Mouse (Mus musculus) heart, embryonic 12.5 days (tissue): ENCODE data around the gene Dnali1. TPM values are rescaled to one million over a fixed set of nuclear protein-coding genes. Genes with fewer than 3 reads are reported as not detected.
A peak's percentile ranks its signal among the peaks of the same experiment; 100 is the strongest.

Experiments
- ATAC-seq: fragments of 200-750 bp; cut with Nextera tagmentation; 2 replicates; pipeline ENCODE4 v1.8.0; 2017; ENCODE audit warnings: moderate TSS enrichment, moderate library complexity; ENCODE audit not compliant: insufficient number of reproducible peaks, low FRiP score
- H3K27ac ChIP-seq: fragments of 300-500 bp; sonication (generic); 2 replicates; pipeline ENCODE4 v1.5.1; 2016; ENCODE audit warnings: mild to moderate bottlenecking, moderate library complexity; ENCODE audit not compliant: poor library complexity, severe bottlenecking
- H3K27me3 ChIP-seq: fragments of 300-500 bp; sonication (generic); replicated peaks from 2 replicates; pipeline ENCODE4 v1.6.1; 2016; ENCODE audit warnings: mild to moderate bottlenecking, moderate library complexity
- H3K36me3 ChIP-seq: fragments of 300-500 bp; sonication (generic); 2 replicates; pipeline ENCODE4 v1.6.1; 2016; ENCODE audit warnings: mild to moderate bottlenecking, moderate library complexity
- H3K4me1 ChIP-seq: fragments of 300-500 bp; sonication (generic); replicated peaks from 2 replicates; pipeline ENCODE4 v1.6.1; 2016; ENCODE audit warnings: mild to moderate bottlenecking
- H3K4me2 ChIP-seq: fragments of 300-500 bp; sonication (generic); 2 replicates; pipeline ENCODE4 v1.6.1; 2016; ENCODE audit warnings: mild to moderate bottlenecking, moderate library complexity
- H3K4me3 ChIP-seq: fragments of 300-500 bp; sonication (generic); 2 replicates; pipeline ENCODE4 v1.5.1; 2016; ENCODE audit warnings: mild to moderate bottlenecking
- H3K9ac ChIP-seq: fragments of 300-500 bp; sonication (generic); 2 replicates; pipeline ENCODE4 v1.6.1; 2016; ENCODE audit warnings: mild to moderate bottlenecking, moderate library complexity
- H3K9me3 ChIP-seq: fragments of 300-500 bp; sonication (generic); replicated peaks from 2 replicates; pipeline ENCODE4 v1.6.1; 2016; ENCODE audit warnings: mild to moderate bottlenecking, moderate library complexity
- WGBS: fragments of 180-500 bp; shearing (Covaris S2); methylation state at CpG from one replicate; pipeline ENCODE4 v1.1.7; 2016; 5-methylcytosine and 5-hydroxymethylcytosine counted together
- polyA plus RNA-seq: library from polyadenylated mRNA; unstranded; fragments of >200 nt; fragmentation: Nextera tagmentation; extraction: Ambion mirVana; gene quantifications from 2 replicates; pipeline ENCODE4 v1.2.1, GENCODE M21; 2016

The Dnali1 gene
- polyA plus RNA-seq, 1 experiment from 2014 or later, result 0.18 TPM

- ATAC-seq, result no peak
Measured at GRCm38 (mm10) chr4:125078698-125079097, 13.2 kb upstream of the Dnali1 start.

GRCm38 (mm10) chr4:125077700-125078099 lies 12.2 kb upstream of the Dnali1 start:
- H3K4me3 ChIP-seq, result no peak overlapping the region
- H3K27me3 ChIP-seq, result no peaks in the 10 kb centered on the region
- whole genome bisulfite sequencing, result 90% methylated on average over 2 of the region's 2 CpGs
- no peak; the same call in 1 of the 2 replicates for ATAC-seq
- no peaks in the 10 kb centered on the region for H3K9me3 ChIP-seq
- no peaks in the 10 kb centered on the region for H3K4me1 ChIP-seq
- no peak overlapping the region for H3K27ac ChIP-seq
- H3K9ac ChIP-seq, result no peak overlapping the region
- H3K4me2 ChIP-seq, result no peak overlapping the region
- peaks cover 54% of the 10 kb centered on the region for H3K36me3 ChIP-seq

More at GRCm38 (mm10) chr4:125078698-125079097, 13.2 kb upstream of the Dnali1 start:
- H3K9me3 ChIP-seq, result no peaks in the 10 kb centered on the region
- no peak overlapping the region for H3K4me2 ChIP-seq
- H3K27ac ChIP-seq, result no peak overlapping the region
- 93% methylated on average over 2 of the region's 2 CpGs for WGBS
- H3K9ac ChIP-seq, result no peak overlapping the region
- H3K4me1 ChIP-seq, result no peaks in the 10 kb centered on the region
- H3K4me3 ChIP-seq, result no peak overlapping the region
- peaks cover 44% of the 10 kb centered on the region for H3K36me3 ChIP-seq
- no peaks in the 10 kb centered on the region for H3K27me3 ChIP-seq

GRCm38 (mm10) chr4:125066490-125067370 lies 1.2 kb upstream of the Dnali1 start, which contains the start of gene Snip1:
Gene Snip1 (plus strand): TSS chr4:125066672.
- Histone ChIP-seq H3K9ac (peak within 1 kb of the TSS; percentile 88), H3K27me3 (peaks cover 9% of the 10 kb centered on the region), H3K27ac (peak within 1 kb of the TSS; percentile 69), H3K4me2 (peak within 1 kb of the TSS; percentile 79), H3K4me1 (peaks cover 10% of the 10 kb centered on the region), H3K36me3 (peaks cover 35% of the 10 kb centered on the region), H3K4me3 (peak within 1 kb of the TSS; percentile 88), H3K9me3 (no peaks in the 10 kb centered on the region)
- ATAC-seq, result peak; percentile 94
- WGBS, result under 1% methylated on average over 77 of the region's 78 CpGs

GRCm38 (mm10) chr4:125063829-125064228 lies 1.7 kb downstream of the Dnali1 start:
- Histone ChIP-seq H3K4me2 (no peak overlapping the region), H3K27me3 (peaks cover 9% of the 10 kb centered on the region), H3K27ac (no peak overlapping the region), H3K9me3 (no peaks in the 10 kb centered on the region), H3K4me3 (no peak overlapping the region), H3K4me1 (peaks cover 13% of the 10 kb centered on the region), H3K9ac (no peak overlapping the region), H3K36me3 (peaks cover 8% of the 10 kb centered on the region)
- no peak for ATAC-seq
- 63% methylated on average over 8 of the region's 8 CpGs for WGBS

- Histone ChIP-seq H3K4me1 (peaks cover 27% of the 10 kb centered on the region), H3K9me3 (no peaks in the 10 kb centered on the region), H3K9ac (no peak overlapping the region; the same call in 1 of the 2 replicates), H3K4me2 (peak overlapping the region; percentile 56), H3K27ac (no peak overlapping the region), H3K36me3 (peaks cover 25% of the 10 kb centered on the region), H3K4me3 (peak overlapping the region; percentile 14), H3K27me3 (peaks cover under 1% of the 10 kb centered on the region; the same call in 1 of the 2 replicates)
- ATAC-seq, result peak; percentile 73
- WGBS, result 4% methylated on average over 8 of the region's 8 CpGs
Measured at GRCm38 (mm10) chr4:125059025-125059424, 6.5 kb downstream of the Dnali1 start.

- H3K4me1 ChIP-seq, result peaks cover 27% of the 10 kb centered on the region
- no peak overlapping the region for H3K27ac ChIP-seq
- WGBS, result 27% methylated on average over 5 of the region's 5 CpGs
- H3K4me2 ChIP-seq, result peak overlapping the region; percentile 33
- no peak for ATAC-seq
- no peaks in the 10 kb centered on the region for H3K27me3 ChIP-seq
- peaks cover 35% of the 10 kb centered on the region for H3K36me3 ChIP-seq
- no peak overlapping the region for H3K9ac ChIP-seq
- no peaks in the 10 kb centered on the region for H3K9me3 ChIP-seq
- no peak overlapping the region for H3K4me3 ChIP-seq
Measured at GRCm38 (mm10) chr4:125058033-125058432, 7.5 kb downstream of the Dnali1 start.

- no peak for ATAC-seq
- H3K4me3 ChIP-seq, result no peak overlapping the region
- H3K4me1 ChIP-seq, result peaks cover 27% of the 10 kb centered on the region
- H3K27ac ChIP-seq, result peak overlapping the region; percentile 34; the same call in 1 of the 2 replicates
- H3K9me3 ChIP-seq, result no peaks in the 10 kb centered on the region
- under 1% methylated on average over 3 of the region's 3 CpGs for WGBS
- peak overlapping the region; percentile 33 for H3K4me2 ChIP-seq
- no peak overlapping the region for H3K9ac ChIP-seq
- peaks cover 41% of the 10 kb centered on the region for H3K36me3 ChIP-seq
- no peaks in the 10 kb centered on the region for H3K27me3 ChIP-seq
Measured at GRCm38 (mm10) chr4:125057273-125057672, 8.2 kb downstream of the Dnali1 start.

GRCm38 (mm10) chr4:125056476-125056875 lies 9.0 kb downstream of the Dnali1 start:
- ATAC-seq, result no peak

GRCm38 (mm10) chr4:125055385-125055784 lies 10.1 kb downstream of the Dnali1 start:
- H3K27me3 ChIP-seq, result no peaks in the 10 kb centered on the region
- H3K9me3 ChIP-seq, result no peaks in the 10 kb centered on the region
- no peak overlapping the region for H3K27ac ChIP-seq
- no peak overlapping the region for H3K4me2 ChIP-seq
- no peak overlapping the region for H3K9ac ChIP-seq
- no peak for ATAC-seq
- 69% methylated on average over 9 of the region's 9 CpGs for WGBS
- H3K4me3 ChIP-seq, result no peak overlapping the region
- H3K4me1 ChIP-seq, result peaks cover 27% of the 10 kb centered on the region
- H3K36me3 ChIP-seq, result peaks cover 58% of the 10 kb centered on the region

More at GRCm38 (mm10) chr4:125056476-125056875, 9.0 kb downstream of the Dnali1 start:
- no peak overlapping the region for H3K4me2 ChIP-seq
- peaks cover 27% of the 10 kb centered on the region for H3K4me1 ChIP-seq
- H3K4me3 ChIP-seq, result no peak overlapping the region
- no peak overlapping the region for H3K9ac ChIP-seq
- H3K9me3 ChIP-seq, result no peaks in the 10 kb centered on the region
- no peaks in the 10 kb centered on the region for H3K27me3 ChIP-seq
- 87% methylated on average over 4 of the region's 4 CpGs for WGBS
- no peak overlapping the region for H3K27ac ChIP-seq
- H3K36me3 ChIP-seq, result peaks cover 49% of the 10 kb centered on the region

- Histone ChIP-seq H3K9me3 (no peaks in the 10 kb centered on the region), H3K36me3 (peaks cover 93% of the 10 kb centered on the region), H3K4me2 (no peak overlapping the region), H3K4me1 (no peaks in the 10 kb centered on the region), H3K9ac (no peak overlapping the region), H3K27me3 (no peaks in the 10 kb centered on the region), H3K4me3 (no peak overlapping the region), H3K27ac (no peak overlapping the region)
- no peak for ATAC-seq
- 86% methylated on average over 7 of the region's 7 CpGs for WGBS
Measured at GRCm38 (mm10) chr4:125044454-125044853, 21.0 kb downstream of the Dnali1 start.

GRCm38 (mm10) chr4:125034341-125034740 lies 31.2 kb downstream of the Dnali1 start:
- peaks cover 11% of the 10 kb centered on the region for H3K4me1 ChIP-seq
- ATAC-seq, result no peak
- 92% methylated on average over 4 of the region's 4 CpGs for WGBS

More at GRCm38 (mm10) chr4:125034341-125034740, 31.2 kb downstream of the Dnali1 start:
- Histone ChIP-seq H3K4me3 (no peak overlapping the region), H3K27me3 (no peaks in the 10 kb centered on the region), H3K27ac (no peak overlapping the region), H3K36me3 (peaks cover 47% of the 10 kb centered on the region), H3K4me2 (no peak overlapping the region), H3K9me3 (no peaks in the 10 kb centered on the region), H3K9ac (no peak overlapping the region)
